Mouse (Mus musculus): ENCODE results near the gene Rbfox2.

GRCm38 (mm10) chr15:77225858-77226257 is 80.9 kb downstream of the Rbfox2 start:
- TF ChIP-seq CTCF (IDR thresholded peaks at IDR 0.05; ENCODE audit: control insufficient read depth, insufficient read depth, low read length) (no peak), POLR2A (IDR thresholded peaks at IDR 0.05; ENCODE audit: borderline replicate concordance, control insufficient read depth, low read depth, low read length) (no peak)

Measured in bone marrow, adult 2 months (tissue).